Mouse (Mus musculus): ENCODE results near the gene Prcd.
"Not testable (repeated sequence)": the region's sequence is repeated elsewhere in the genome, so short reads cannot be mapped to it uniquely, and the experiment has no call there.

- not testable (repeated sequence) for TF ChIP-seq POLR2A (IDR thresholded peaks at IDR 0.05; ENCODE audit: borderline replicate concordance, extremely low read depth, low read depth, low read length); CTCF (IDR thresholded peaks at IDR 0.05; ENCODE audit: insufficient read depth, low read length)
Observed at GRCm38 (mm10) chr11:116667012-116667411, 13.7 kb downstream of the Prcd start.

Data from lung, adult 2 months (tissue).